Comparison of ENCODE assay signal across 17 mouse cellular contexts in genomic region chr7:46138329-46138930, GRCm38 (mm10). TPM values are rescaled to one million over a fixed set of nuclear protein-coding genes. Genes with fewer than 3 reads are reported as not detected.
DNase-seq lines count a peak whose midpoint lies in the region; ATAC-seq and TF ChIP-seq lines count a peak whose summit lies in the region.
"Had no signal": no experiment of that assay in that cellular context is flagged by ENCODE, and none has a peak within 500 bp of the region (broad histone marks: within the 10 kb centered on the region; RNA-seq: fewer than 3 reads in every experiment).

No protein-coding gene starts in this region.

- H3K36me3 ChIP-seq in stomach, embryonic 15.5 days: no peaks in the 10 kb centered on the region
- H3K36me3 ChIP-seq: heart, embryonic 13.5 days had no signal

- TF ChIP-seq CTCF in left cerebral cortex, adult 2 months (IDR thresholded peaks at IDR 0.05): no peak

- H3K4me1 ChIP-seq in stomach, embryonic 15.5 days: peaks cover 10% of the 10 kb centered on the region; the same call in 1 of the 2 replicates

- peak; percentile 67; the same call in 1 of the 2 replicates for ATAC-seq in stomach, embryonic 15.5 days (ENCODE audit: insufficient read depth, low FRiP score, low read depth)
- ATAC-seq: forebrain, embryonic 14.5 days; liver, postnatal 0 days had no signal

- no peak overlapping the region for H3K4me3 ChIP-seq in left cerebral cortex, adult 2 months
- H3K4me3 ChIP-seq in stomach, embryonic 15.5 days (replicated peaks): no peak overlapping the region
- H3K4me3 ChIP-seq: heart, embryonic 13.5 days had no signal

- intact Hi-C loops in left cerebral cortex, adult 2 months (cut with DNase I): no loop called here
- intact Hi-C loops in left cerebral cortex, postnatal 4 days (cut with DNase I): no loop called here
- intact Hi-C loops in left cerebral cortex, postnatal 25 days (cut with DNase I): loop anchor here (5.0 kb wide), 1 partner anchor 36 kb away; the partner anchor contains the start of gene Kcnj11

- H3K27ac ChIP-seq in left cerebral cortex, adult 2 months: peak overlapping the region; percentile 90
- peak overlapping the region; percentile 61 for H3K27ac ChIP-seq in stomach, embryonic 15.5 days
- H3K27ac ChIP-seq: heart, embryonic 13.5 days had no signal

- no peak overlapping the region for H3K4me2 ChIP-seq in stomach, embryonic 15.5 days
- H3K4me2 ChIP-seq: heart, embryonic 13.5 days had no signal

- 22% methylated on average over 7 of the region's 7 CpGs for WGBS in stomach, embryonic 15.5 days

- DNase-seq in frontal cortex, postnatal 36 days (ENCODE audit: low spot score in 2 of 2): peak; percentile 31 to 63
- DNase-seq in frontal cortex, postnatal 25 days (ENCODE audit: low spot score in 2 of 2): no peak
- peak in 1 of 2 experiments; percentile 38 for DNase-seq in left cerebral cortex, adult 2 months (ENCODE audit: extremely low spot score in 1 of 2, low spot score in 2 of 2)
- DNase-seq in left cerebral cortex, postnatal 4 days: no peak
- DNase-seq in left cerebral cortex, postnatal 25 days (ENCODE audit: low spot score in 2 of 2): peak; percentile 32 to 87
- DNase-seq in T-cell, adult 2 months (ENCODE audit: low spot score): no peak
- DNase-seq in gastrocnemius, postnatal 25 days: no peak
- DNase-seq: adrenal gland, postnatal 25 days; cerebellum, adult 11 months; kidney, adult 11 months; liver, postnatal 0 days; spleen, adult 18-20 months; thymus, postnatal 14 days had no signal

- H3K9me3 ChIP-seq in stomach, embryonic 15.5 days: no peaks in the 10 kb centered on the region
- H3K9me3 ChIP-seq: heart, embryonic 13.5 days had no signal

- no peaks in the 10 kb centered on the region for H3K27me3 ChIP-seq in stomach, embryonic 15.5 days (replicated peaks)

- H3K9ac ChIP-seq in stomach, embryonic 15.5 days: no peak overlapping the region
- H3K9ac ChIP-seq: heart, embryonic 13.5 days; liver, postnatal 0 days had no signal

RNA-seq across cellular contexts. Expression of gene Kcnj11, which starts 37.9 kb away (rescaled TPM):
- total RNA-seq in left cerebral cortex, adult 2 months (2021): 10 to 100 TPM; 41.0 to 45.4 TPM
- 10 to 100 TPM; 11.8 to 12.8 TPM for total RNA-seq in left cerebral cortex, postnatal 4 days (2021)
- total RNA-seq in left cerebral cortex, postnatal 25 days (2021): 10 to 100 TPM; 32.4 to 36.1 TPM
- 1.0 and 2.0 TPM in 2 replicates for polyA plus RNA-seq in stomach, embryonic 15.5 days (2015; fragmentation: Nextera tagmentation; extraction: Ambion mirVana)
- total RNA-seq in gastrocnemius, postnatal 25 days (2021): 10 to 100 TPM; 74.8 to 77.5 TPM
- total RNA-seq: megakaryocyte-erythroid progenitor cell, adult 5-6 weeks had no signal
- polyA plus RNA-seq: liver, postnatal 0 days had no signal

RNA-seq across cellular contexts. Expression of gene Abcc8, which starts 41.4 kb away (rescaled TPM):
- total RNA-seq in left cerebral cortex, adult 2 months (2021): 10 to 100 TPM; 38.6 to 43.8 TPM
- total RNA-seq in left cerebral cortex, postnatal 4 days (2021): 10 to 100 TPM; 18.2 to 23.1 TPM
- total RNA-seq in left cerebral cortex, postnatal 25 days (2021): 10 to 100 TPM; 28.2 to 33.1 TPM
- 11.1 and 17.8 TPM in 2 replicates for polyA plus RNA-seq in stomach, embryonic 15.5 days (2015; fragmentation: Nextera tagmentation; extraction: Ambion mirVana)
- 1 to 10 TPM; 3.2 to 3.3 TPM for total RNA-seq in gastrocnemius, postnatal 25 days (2021)
- total RNA-seq: megakaryocyte-erythroid progenitor cell, adult 5-6 weeks had no signal

Comparison
In these comparisons a context has a peak if more than half of its experiments do, and no peak if none do; other contexts are left out.
1. DNase-seq: peak in frontal cortex, postnatal 36 days (2 of 2) and left cerebral cortex, postnatal 25 days (2 of 2); none in frontal cortex, postnatal 25 days (0 of 2), left cerebral cortex, postnatal 4 days (single experiment), T-cell, adult 2 months (single experiment) and gastrocnemius, postnatal 25 days (single experiment).
2. RNA of gene Abcc8, which starts 41.4 kb away (total RNA-seq): 38.6 to 43.8 TPM in left cerebral cortex, adult 2 months, 28.2 to 33.1 TPM in left cerebral cortex, postnatal 25 days and 18.2 to 23.1 TPM in left cerebral cortex, postnatal 4 days; 3.2 to 3.3 TPM in gastrocnemius, postnatal 25 days; every median in the first group is over 4 times any median in the second.